Mouse (Mus musculus) Patski (cell line): Measurements from ENCODE around the gene Btf3l4. TPM values are rescaled to one million over a fixed set of nuclear protein-coding genes. Genes with fewer than 3 reads are reported as not detected.
A peak's percentile ranks its signal among the peaks of the same experiment; 100 is the strongest.

ENCODE experiments used
- ATAC-seq: fragments of 100-300 bp; one replicate; pipeline ENCODE4 v1.8.0; 2021
- CTCF ChIA-PET: fragments of 350-600 bp; sonication (Branson Sonifier 250); formaldehyde crosslinking; loops from one replicate; lab custom pipeline; 2022; ENCODE audit warnings: inconsistent platforms; lab: Charles Lee
- POLR2A ChIA-PET: fragments of 350-600 bp; sonication (Branson Sonifier 250); formaldehyde crosslinking; loops from one replicate; lab custom pipeline; 2022; ENCODE audit warnings: antibody characterized with exemption, inconsistent platforms; lab: Charles Lee
- DNase-seq: peaks from one replicate; pipeline ENCODE4 v3.0.0-alpha.2; 2011; ENCODE audit warnings: low read depth, low spot score
- H3K27me3 ChIP-seq: fragments of 371-371 bp; one replicate; pipeline ENCODE4 v1.5.1; 2021
- CTCF ChIP-seq: fragments of 100-300 bp; IDR thresholded peaks from one replicate; pipeline ENCODE4 v1.5.1; 2021
- in situ Hi-C: fragments of 300-500 bp; cut with MboI; formaldehyde crosslinking; loops from 3 replicates; pipeline ENCODE4 v1.11.1; 2018; ENCODE audit warnings: low pct_unique_long_range_greater_than_20kb, mixed read lengths
- polyA plus RNA-seq: library from polyadenylated mRNA; unstranded; gene quantifications from one replicate; pipeline ENCODE4 v1.2.3, GENCODE M21; 2021

Gene Btf3l4
- 95.5 TPM for polyA plus RNA-seq

- POLR2A ChIA-PET: interaction anchor here (0.6 to 1.4 kb wide), 2 partner anchors 13 to 806 kb away, joined by 3 to 4 read pairs; no protein-coding TSS in a partner anchor
These were observed at the start of gene Btf3l4 for GRCm38 (mm10) chr4:108832916-108833827. Btf3l4 (minus strand) TSS chr4:108833614.

GRCm38 (mm10) chr4:108878963-108879822 is 45.8 kb upstream of the Btf3l4 start, which contains the start of gene Rab3b:
Rab3b (plus strand) TSS chr4:108879063.
- in situ Hi-C loops: no loop called here
- H3K27me3 ChIP-seq: no peaks in the 10 kb centered on the region
- no peak for ATAC-seq
- no peak for DNase-seq
- POLR2A ChIA-PET: no interaction called here
- no peak for TF ChIP-seq CTCF
- CTCF ChIA-PET: no interaction called here

More at GRCm38 (mm10) chr4:108832916-108833827, at the start of gene Btf3l4:
- in situ Hi-C loops: no loop called here
- H3K27me3 ChIP-seq: no peaks in the 10 kb centered on the region
- CTCF ChIA-PET: no interaction called here
- no peak for TF ChIP-seq CTCF
- no peak for DNase-seq
- peak; percentile 83 for ATAC-seq

GRCm38 (mm10) chr4:108877901-108878300 is 44.5 kb upstream of the Btf3l4 start:
- no peak for ATAC-seq
- in situ Hi-C loops: no loop called here
- TF ChIP-seq CTCF: no peak
- DNase-seq: no peak
- no peaks in the 10 kb centered on the region for H3K27me3 ChIP-seq
- CTCF ChIA-PET: interaction anchor here (1.7 kb wide), 1 partner anchor 63 kb away, joined by 3 read pairs; no protein-coding TSS in a partner anchor
- POLR2A ChIA-PET: no interaction called here

GRCm38 (mm10) chr4:108873746-108874145 is 40.3 kb upstream of the Btf3l4 start:
- TF ChIP-seq CTCF: no peak
- no peaks in the 10 kb centered on the region for H3K27me3 ChIP-seq
- in situ Hi-C loops: no loop called here
- POLR2A ChIA-PET: no interaction called here
- CTCF ChIA-PET: interaction anchor here (1.5 kb wide), 1 partner anchor 103 kb away, joined by 4 read pairs; no protein-coding TSS in a partner anchor
- DNase-seq: no peak
- ATAC-seq: no peak

GRCm38 (mm10) chr4:108869730-108870374 is 36.4 kb upstream of the Btf3l4 start:
- ChIA-PET POLR2A (no interaction called here), CTCF (interaction anchor here (1.2 to 1.9 kb wide), 2 partner anchors 18 to 107 kb away, joined by 3 to 7 read pairs; no protein-coding TSS in a partner anchor)
- in situ Hi-C loops: loop anchor here (5.0 kb wide), 2 partner anchors 117 to 297 kb away; no protein-coding TSS in a partner anchor
- no peak for ATAC-seq
- H3K27me3 ChIP-seq: no peaks in the 10 kb centered on the region
- TF ChIP-seq CTCF: peak; percentile 43
- DNase-seq: no peak

GRCm38 (mm10) chr4:108866806-108867205 is 33.4 kb upstream of the Btf3l4 start:
- CTCF ChIA-PET: no interaction called here
- no peak for TF ChIP-seq CTCF
- POLR2A ChIA-PET: no interaction called here
- DNase-seq (no peak), ATAC-seq (no peak)
- H3K27me3 ChIP-seq: no peaks in the 10 kb centered on the region
- in situ Hi-C loops: loop anchor here (5.0 kb wide), 2 partner anchors 120 to 300 kb away; no protein-coding TSS in a partner anchor

- no peak for ATAC-seq
- no peak for DNase-seq
- in situ Hi-C loops: no loop called here
- TF ChIP-seq CTCF: no peak
- ChIA-PET CTCF (interaction anchor here (1.2 kb wide), 1 partner anchor 11 kb away, joined by 3 read pairs; no protein-coding TSS in a partner anchor), POLR2A (interaction anchor here (1.2 kb wide), 1 partner anchor 13 kb away, joined by 3 read pairs; no protein-coding TSS in a partner anchor)
- H3K27me3 ChIP-seq: no peaks in the 10 kb centered on the region
These were observed 15.1 kb upstream of the Btf3l4 start, which contains the start of gene A730015C16Rik for GRCm38 (mm10) chr4:108848505-108848848. A730015C16Rik (minus strand) TSS chr4:108848619.

GRCm38 (mm10) chr4:108847715-108848504 is 14.5 kb upstream of the Btf3l4 start, which contains the start of gene Kti12:
Kti12 (plus strand) TSS chr4:108847785.
- in situ Hi-C loops: no loop called here
- ATAC-seq: peak; percentile 82

More at GRCm38 (mm10) chr4:108847715-108848504, 14.5 kb upstream of the Btf3l4 start, which contains the start of gene Kti12:
- POLR2A ChIA-PET: interaction anchor here (0.6 to 1.3 kb wide), 5 partner anchors 9 to 47 kb away, joined by 3 to 4 read pairs (median 3); partner anchors contain the start of gene Txndc12
- H3K27me3 ChIP-seq: no peaks in the 10 kb centered on the region
- CTCF ChIA-PET: interaction anchor here (1.2 kb wide), 1 partner anchor 10 kb away, joined by 3 read pairs; no protein-coding TSS in a partner anchor
- no peak for TF ChIP-seq CTCF
- DNase-seq: peak; percentile 56
